In the genomic region with DNA sequence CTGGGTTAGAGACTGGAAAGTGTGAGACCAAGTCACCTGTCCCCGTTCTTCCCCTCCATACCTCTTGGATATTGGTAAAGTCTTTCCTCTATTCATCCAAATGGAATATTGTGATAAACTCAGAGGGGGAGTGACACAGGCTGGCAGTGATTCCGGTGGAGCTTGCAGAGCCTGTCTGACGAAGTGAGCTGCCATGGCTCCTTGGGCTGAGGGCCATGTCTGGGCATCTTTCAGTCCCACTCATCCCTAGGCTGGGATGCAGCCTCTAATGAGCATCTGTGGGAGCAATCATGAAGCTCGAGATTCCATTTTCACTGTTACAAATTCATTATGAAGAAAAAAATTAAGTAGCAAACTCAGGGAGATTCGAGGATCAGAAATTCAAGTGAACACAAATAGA, we compare ENCODE assay signal across 24 mouse cellular contexts.
"Had no signal": no experiment of that assay in that cellular context is flagged by ENCODE, and none has a peak within 500 bp of the region (broad histone marks: within the 10 kb centered on the region; RNA-seq: fewer than 3 reads in every experiment).

No protein-coding gene starts in this region.

- H3K9ac ChIP-seq: limb, embryonic 12.5 days; limb, embryonic 15.5 days; liver, embryonic 12.5 days; liver, embryonic 15.5 days; lung, embryonic 15.5 days; midbrain, embryonic 13.5 days; neural tube, embryonic 13.5 days had no signal

- DNase-seq: kidney, adult 9 months; kidney, postnatal 14 days; kidney, postnatal 4 days; left cerebral cortex, postnatal 4 days; lung, adult 18-20 months; lung, postnatal 10 days; lung, postnatal 36 days; retina, postnatal 1 day; right cerebral cortex, postnatal 4 days; thymus, adult 2 months; thymus, postnatal 14 days; thymus, postnatal 4 days had no signal

- H3K9me3 ChIP-seq: limb, embryonic 15.5 days; neural tube, embryonic 13.5 days had no signal

- H3K27ac ChIP-seq: limb, embryonic 12.5 days; limb, embryonic 15.5 days; liver, embryonic 12.5 days; liver, embryonic 15.5 days; lung, embryonic 15.5 days; midbrain, embryonic 10.5 days; midbrain, embryonic 13.5 days; neural tube, embryonic 13.5 days; stomach, postnatal 0 days had no signal

- H3K4me2 ChIP-seq: limb, embryonic 12.5 days; limb, embryonic 15.5 days; liver, embryonic 12.5 days; liver, embryonic 15.5 days; lung, embryonic 15.5 days; midbrain, embryonic 13.5 days; neural tube, embryonic 13.5 days had no signal

- H3K4me3 ChIP-seq: limb, embryonic 12.5 days; limb, embryonic 15.5 days; liver, embryonic 12.5 days; liver, embryonic 15.5 days; lung, embryonic 15.5 days; midbrain, embryonic 10.5 days; midbrain, embryonic 13.5 days; myocyte; neural tube, embryonic 13.5 days had no signal

- H3K27me3 ChIP-seq: limb, embryonic 12.5 days; limb, embryonic 15.5 days; liver, embryonic 12.5 days; liver, embryonic 15.5 days; lung, embryonic 15.5 days; megakaryocyte, embryonic 14.5 days; midbrain, embryonic 13.5 days; neural tube, embryonic 13.5 days had no signal

- ATAC-seq: liver, embryonic 12.5 days; midbrain, embryonic 13.5 days; midbrain, embryonic 16.5 days had no signal

- H3K36me3 ChIP-seq: limb, embryonic 12.5 days; limb, embryonic 15.5 days; liver, embryonic 12.5 days; liver, embryonic 15.5 days; lung, embryonic 15.5 days; midbrain, embryonic 10.5 days; midbrain, embryonic 13.5 days; neural tube, embryonic 13.5 days had no signal

- H3K4me1 ChIP-seq: limb, embryonic 15.5 days; liver, embryonic 12.5 days; liver, embryonic 15.5 days; lung, embryonic 15.5 days; megakaryocyte, embryonic 14.5 days; midbrain, embryonic 10.5 days; midbrain, embryonic 13.5 days; neural tube, embryonic 13.5 days had no signal
